Mouse (Mus musculus): Measurements from ENCODE around the gene 1810013L24Rik.

The 1810013L24Rik gene

GRCm38 (mm10) chr16:8829564-8830359 lies at the start of gene 1810013L24Rik:
Gene 1810013L24Rik (plus strand): TSS chr16:8830100.
- in situ Hi-C loops (cut with MboI; ENCODE audit: low sequenced_read_pairs): no loop called here

- in situ Hi-C loops (cut with MboI; ENCODE audit: low sequenced_read_pairs): no loop called here
These were observed 49.7 kb upstream of the 1810013L24Rik start for GRCm38 (mm10) chr16:8780187-8780586.

- in situ Hi-C loops (cut with MboI; ENCODE audit: low sequenced_read_pairs): no loop called here
These were observed 48.7 kb upstream of the 1810013L24Rik start for GRCm38 (mm10) chr16:8781191-8781590.

GRCm38 (mm10) chr16:8781660-8782059 lies 48.2 kb upstream of the 1810013L24Rik start:
- in situ Hi-C loops (cut with MboI; ENCODE audit: low sequenced_read_pairs): no loop called here

- in situ Hi-C loops (cut with MboI; ENCODE audit: low sequenced_read_pairs): no loop called here
These were observed 46.5 kb upstream of the 1810013L24Rik start for GRCm38 (mm10) chr16:8783198-8783913.

GRCm38 (mm10) chr16:8784753-8785152 lies 45.1 kb upstream of the 1810013L24Rik start:
- in situ Hi-C loops (cut with MboI; ENCODE audit: low sequenced_read_pairs): no loop called here

- in situ Hi-C loops (cut with MboI; ENCODE audit: low sequenced_read_pairs): no loop called here
These were observed 39.0 kb upstream of the 1810013L24Rik start for GRCm38 (mm10) chr16:8790886-8791285.

GRCm38 (mm10) chr16:8791949-8792557 lies 37.8 kb upstream of the 1810013L24Rik start, which contains the start of gene Usp7:
Gene Usp7 (minus strand): TSS chr16:8792308.
- in situ Hi-C loops (cut with MboI; ENCODE audit: low sequenced_read_pairs): no loop called here

- in situ Hi-C loops (cut with MboI; ENCODE audit: low sequenced_read_pairs): no loop called here
These were observed 34.9 kb upstream of the 1810013L24Rik start for GRCm38 (mm10) chr16:8794952-8795351.

- in situ Hi-C loops (cut with MboI; ENCODE audit: low sequenced_read_pairs): no loop called here
These were observed 34.0 kb upstream of the 1810013L24Rik start for GRCm38 (mm10) chr16:8795906-8796305.

- in situ Hi-C loops (cut with MboI; ENCODE audit: low sequenced_read_pairs): no loop called here
These were observed 23.2 kb upstream of the 1810013L24Rik start for GRCm38 (mm10) chr16:8806703-8807102.

- in situ Hi-C loops (cut with MboI; ENCODE audit: low sequenced_read_pairs): no loop called here
These were observed 19.3 kb upstream of the 1810013L24Rik start for GRCm38 (mm10) chr16:8810399-8811127.

GRCm38 (mm10) chr16:8817872-8818271 lies 12.0 kb upstream of the 1810013L24Rik start:
- in situ Hi-C loops (cut with MboI; ENCODE audit: low sequenced_read_pairs): no loop called here

GRCm38 (mm10) chr16:8821429-8821828 lies 8.5 kb upstream of the 1810013L24Rik start:
- in situ Hi-C loops (cut with MboI; ENCODE audit: low sequenced_read_pairs): no loop called here

- in situ Hi-C loops (cut with MboI; ENCODE audit: low sequenced_read_pairs): no loop called here
These were observed 7.3 kb upstream of the 1810013L24Rik start for GRCm38 (mm10) chr16:8822586-8822985.

GRCm38 (mm10) chr16:8823661-8824060 lies 6.2 kb upstream of the 1810013L24Rik start:
- in situ Hi-C loops (cut with MboI; ENCODE audit: low sequenced_read_pairs): no loop called here

GRCm38 (mm10) chr16:8827366-8827765 lies 2.5 kb upstream of the 1810013L24Rik start:
- in situ Hi-C loops (cut with MboI; ENCODE audit: low sequenced_read_pairs): no loop called here

GRCm38 (mm10) chr16:8828636-8829563 lies 1.0 kb upstream of the 1810013L24Rik start:
- in situ Hi-C loops (cut with MboI; ENCODE audit: low sequenced_read_pairs): no loop called here

GRCm38 (mm10) chr16:8830431-8831211 lies 721 bp downstream of the 1810013L24Rik start:
- in situ Hi-C loops (cut with MboI; ENCODE audit: low sequenced_read_pairs): no loop called here

Data from CH12F3 (cell line).